In genomic region chr13:60076147-60076800, GRCm38 (mm10) we compare ENCODE assay signal across 14 mouse cellular contexts.
A peak's percentile ranks its signal among the peaks of the same experiment; 100 is the strongest.
DNase-seq lines count a peak whose midpoint lies in the region; ATAC-seq and TF ChIP-seq lines count a peak whose summit lies in the region.
"Had no signal": no experiment of that assay in that cellular context is flagged by ENCODE, and none has a peak within 500 bp of the region (broad histone marks: within the 10 kb centered on the region; RNA-seq: fewer than 3 reads in every experiment).

No protein-coding gene starts in this region.

- peak overlapping the region; percentile 10; the same call in 1 of the 2 replicates for H3K27ac ChIP-seq in hindbrain, embryonic 10.5 days
- no peak overlapping the region for H3K27ac ChIP-seq in hindbrain, embryonic 11.5 days (ENCODE audit: low read depth, low read length)
- peak overlapping the region; percentile 37; the same call in 1 of the 2 replicates for H3K27ac ChIP-seq in embryonic facial prominence, embryonic 12.5 days
- no peak overlapping the region for H3K27ac ChIP-seq in hindbrain, postnatal 0 days
- H3K27ac ChIP-seq: kidney, embryonic 15.5 days had no signal

- H3K36me3 ChIP-seq in hindbrain, embryonic 10.5 days: no peaks in the 10 kb centered on the region
- H3K36me3 ChIP-seq in hindbrain, embryonic 11.5 days (ENCODE audit: control insufficient read depth, insufficient read depth, low read length): no peaks in the 10 kb centered on the region
- no peaks in the 10 kb centered on the region for H3K36me3 ChIP-seq in embryonic facial prominence, embryonic 12.5 days
- no peaks in the 10 kb centered on the region for H3K36me3 ChIP-seq in hindbrain, postnatal 0 days (ENCODE audit: insufficient read depth, low read length)
- H3K36me3 ChIP-seq: kidney, embryonic 15.5 days had no signal

- DNase-seq in cerebellum, postnatal 10 days: peak; percentile 52 to 75
- no peak for DNase-seq in cerebellum, adult 11 months
- no peak for DNase-seq in hindbrain, embryonic 10.5 days (ENCODE audit: low spot score)
- no peak for DNase-seq in hindbrain, embryonic 11.5 days (ENCODE audit: low spot score)
- DNase-seq in hindbrain, postnatal 0 days (ENCODE audit: low spot score): peak; percentile 57
- no peak for DNase-seq in right cerebral cortex, postnatal 14 days
- no peak for DNase-seq in kidney, adult 9 months
- DNase-seq: adrenal gland, adult 8-10 months; cerebellum, postnatal 36 days; lung, adult 2 months; right cerebral cortex, adult 18-20 months had no signal

- peaks cover 7% of the 10 kb centered on the region; the same call in 1 of the 2 replicates for H3K4me1 ChIP-seq in hindbrain, embryonic 10.5 days (replicated peaks)
- H3K4me1 ChIP-seq in hindbrain, embryonic 11.5 days (replicated peaks; ENCODE audit: control insufficient read depth, insufficient read depth, low read length): no peaks in the 10 kb centered on the region
- peaks cover 15% of the 10 kb centered on the region for H3K4me1 ChIP-seq in embryonic facial prominence, embryonic 12.5 days
- 0 out of 2 replicates have a peak, but pooled peaks cover 3% of the 10 kb centered on the region for H3K4me1 ChIP-seq in hindbrain, postnatal 0 days (ENCODE audit: insufficient read depth, low read length)

- TF ChIP-seq CTCF in hindbrain, postnatal 0 days (IDR thresholded peaks at IDR 0.05; ENCODE audit: low read depth): no peak

- H3K27me3 ChIP-seq in hindbrain, embryonic 10.5 days (ENCODE audit: insufficient read depth, poor library complexity, severe bottlenecking): no peaks in the 10 kb centered on the region
- H3K27me3 ChIP-seq in hindbrain, embryonic 11.5 days (ENCODE audit: control insufficient read depth, insufficient read depth, low read length): no peaks in the 10 kb centered on the region
- no peaks in the 10 kb centered on the region for H3K27me3 ChIP-seq in embryonic facial prominence, embryonic 12.5 days
- no peaks in the 10 kb centered on the region for H3K27me3 ChIP-seq in hindbrain, postnatal 0 days (ENCODE audit: insufficient read depth, low read length)
- H3K27me3 ChIP-seq: kidney, embryonic 15.5 days had no signal

- 66% methylated on average over 6 of the region's 6 CpGs for WGBS in hindbrain, embryonic 10.5 days
- WGBS in hindbrain, embryonic 11.5 days: 65% methylated on average over 6 of the region's 6 CpGs
- WGBS in embryonic facial prominence, embryonic 12.5 days: 53% methylated on average over 6 of the region's 6 CpGs
- 35% methylated on average over 6 of the region's 6 CpGs for WGBS in hindbrain, postnatal 0 days

- no peak overlapping the region for H3K4me3 ChIP-seq in hindbrain, embryonic 10.5 days
- no peak overlapping the region for H3K4me3 ChIP-seq in hindbrain, embryonic 11.5 days (ENCODE audit: low read depth, low read length)
- no peak overlapping the region for H3K4me3 ChIP-seq in embryonic facial prominence, embryonic 12.5 days
- H3K4me3 ChIP-seq in hindbrain, postnatal 0 days (ENCODE audit: low read length): no peak overlapping the region
- H3K4me3 ChIP-seq: kidney, embryonic 15.5 days had no signal

- ATAC-seq in hindbrain, embryonic 11.5 days (ENCODE audit: low FRiP score): no peak
- no peak for ATAC-seq in embryonic facial prominence, embryonic 12.5 days (ENCODE audit: insufficient number of reproducible peaks, insufficient read depth, low FRiP score, low TSS enrichment)
- ATAC-seq in hindbrain, postnatal 0 days: peak; percentile 67

- no peak overlapping the region for H3K9ac ChIP-seq in hindbrain, embryonic 11.5 days (ENCODE audit: low read depth, low read length)
- no peak overlapping the region for H3K9ac ChIP-seq in embryonic facial prominence, embryonic 12.5 days
- no peak overlapping the region for H3K9ac ChIP-seq in hindbrain, postnatal 0 days (replicated peaks; ENCODE audit: low read length)
- H3K9ac ChIP-seq: kidney, embryonic 15.5 days had no signal

- H3K9me3 ChIP-seq in hindbrain, embryonic 10.5 days: no peaks in the 10 kb centered on the region
- no peaks in the 10 kb centered on the region for H3K9me3 ChIP-seq in hindbrain, embryonic 11.5 days (ENCODE audit: control insufficient read depth, low read length)
- no peaks in the 10 kb centered on the region for H3K9me3 ChIP-seq in embryonic facial prominence, embryonic 12.5 days
- no peaks in the 10 kb centered on the region for H3K9me3 ChIP-seq in hindbrain, postnatal 0 days (ENCODE audit: low read length)
- H3K9me3 ChIP-seq: kidney, embryonic 15.5 days had no signal

- H3K4me2 ChIP-seq in hindbrain, embryonic 11.5 days (replicated peaks; ENCODE audit: low read depth, low read length): no peak overlapping the region
- H3K4me2 ChIP-seq in embryonic facial prominence, embryonic 12.5 days (replicated peaks): no peak overlapping the region
- H3K4me2 ChIP-seq in hindbrain, postnatal 0 days (ENCODE audit: low read depth, low read length): no peak overlapping the region
- H3K4me2 ChIP-seq: kidney, embryonic 15.5 days; midbrain, embryonic 11.5 days had no signal

Comparison
In these comparisons a context has a peak if more than half of its experiments do, and no peak if none do; other contexts are left out.
1. DNase-seq: peak in cerebellum, postnatal 10 days (2 of 2) and hindbrain, postnatal 0 days (single experiment); none in cerebellum, adult 11 months (single experiment), hindbrain, embryonic 10.5 days (single experiment), hindbrain, embryonic 11.5 days (single experiment), right cerebral cortex, postnatal 14 days (single experiment) and kidney, adult 9 months (single experiment).
2. H3K27ac ChIP-seq: peak in hindbrain, embryonic 10.5 days (single experiment) and embryonic facial prominence, embryonic 12.5 days (single experiment); none in hindbrain, embryonic 11.5 days (single experiment) and hindbrain, postnatal 0 days (single experiment).